Mouse (Mus musculus): ENCODE measurements at regions not wholly inside any gene's neighbourhood (a gene's known extent, or its start where the extent isn't known, plus 50 kb on each side); places are given as distances from the start of the nearest gene placed in this dataset.

GRCm38 (mm10) chr8:8037929-8038328 is 623.1 kb downstream of the Efnb2 start:
- Histone ChIP-seq H3K4me1 (ENCODE audit: control insufficient read depth in 2 of 2, insufficient read depth in 2 of 2, low read length in 2 of 2, poor library complexity in 1 of 2) (no peaks in the 10 kb centered on the region), H3K9ac (ENCODE audit: insufficient read depth, low read depth, low read length, poor library complexity, severe bottlenecking) (no peak overlapping the region), H3K4me3 (ENCODE audit: insufficient read depth in 1 of 2, low read depth in 1 of 2, low read length in 2 of 2, poor library complexity in 1 of 2, severe bottlenecking in 1 of 2) (no peak overlapping the region), H3K27ac (ENCODE audit: insufficient read depth, low read depth, low read length, poor library complexity, severe bottlenecking) (no peak overlapping the region), H3K9me3 (ENCODE audit: control insufficient read depth, insufficient read depth, low read depth, low read length) (no peaks in the 10 kb centered on the region), H3K36me3 (ENCODE audit: control insufficient read depth, insufficient read depth, low read length, poor library complexity, severe bottlenecking) (no peaks in the 10 kb centered on the region)
- no peak for DNase-seq (ENCODE audit: low read depth, low spot score)
- TF ChIP-seq ZNF384 (IDR thresholded peaks at IDR 0.05; ENCODE audit: low read depth, low read length) (no peak), ZC3H11A (IDR thresholded peaks at IDR 0.05; ENCODE audit: borderline replicate concordance, low read depth, low read length) (no peak), MAFK (IDR thresholded peaks at IDR 0.05; ENCODE audit: insufficient read depth, low read depth, low read length) (no peak), HCFC1 (IDR thresholded peaks at IDR 0.05; ENCODE audit: borderline replicate concordance, insufficient read depth, low read length) (no peak), CHD2 (IDR thresholded peaks at IDR 0.05; ENCODE audit: low read depth, low read length) (no peak)
- in situ Hi-C loops (cut with MboI; ENCODE audit: low sequenced_read_pairs in 2 of 2, unreplicated experiment in 2 of 2) = no loop called here

- no peak for DNase-seq (ENCODE audit: low read depth, low spot score)
- Histone ChIP-seq H3K9ac (ENCODE audit: insufficient read depth, low read depth, low read length, poor library complexity, severe bottlenecking) (no peak overlapping the region), H3K4me3 (ENCODE audit: insufficient read depth in 1 of 2, low read depth in 1 of 2, low read length in 2 of 2, poor library complexity in 1 of 2, severe bottlenecking in 1 of 2) (no peak overlapping the region), H3K9me3 (ENCODE audit: control insufficient read depth, insufficient read depth, low read depth, low read length) (no peaks in the 10 kb centered on the region), H3K4me1 (ENCODE audit: control insufficient read depth in 2 of 2, insufficient read depth in 2 of 2, low read length in 2 of 2, poor library complexity in 1 of 2) (no peaks in the 10 kb centered on the region), H3K27ac (ENCODE audit: insufficient read depth, low read depth, low read length, poor library complexity, severe bottlenecking) (no peak overlapping the region), H3K36me3 (ENCODE audit: control insufficient read depth, insufficient read depth, low read length, poor library complexity, severe bottlenecking) (no peaks in the 10 kb centered on the region)
- in situ Hi-C loops (cut with MboI; ENCODE audit: low sequenced_read_pairs in 2 of 2, unreplicated experiment in 2 of 2) = no loop called here
- TF ChIP-seq HCFC1 (IDR thresholded peaks at IDR 0.05; ENCODE audit: borderline replicate concordance, insufficient read depth, low read length) (no peak), CHD2 (IDR thresholded peaks at IDR 0.05; ENCODE audit: low read depth, low read length) (no peak), ZC3H11A (IDR thresholded peaks at IDR 0.05; ENCODE audit: borderline replicate concordance, low read depth, low read length) (no peak), ZNF384 (IDR thresholded peaks at IDR 0.05; ENCODE audit: low read depth, low read length) (no peak), MAFK (IDR thresholded peaks at IDR 0.05; ENCODE audit: insufficient read depth, low read depth, low read length) (no peak)
These were observed 649.9 kb downstream of the Efnb2 start for GRCm38 (mm10) chr8:8011151-8011550.

- Histone ChIP-seq H3K4me3 (ENCODE audit: insufficient read depth in 1 of 2, low read depth in 1 of 2, low read length in 2 of 2, poor library complexity in 1 of 2, severe bottlenecking in 1 of 2) (no peak overlapping the region), H3K4me1 (ENCODE audit: control insufficient read depth in 2 of 2, insufficient read depth in 2 of 2, low read length in 2 of 2, poor library complexity in 1 of 2) (no peaks in the 10 kb centered on the region), H3K27ac (ENCODE audit: insufficient read depth, low read depth, low read length, poor library complexity, severe bottlenecking) (no peak overlapping the region), H3K36me3 (ENCODE audit: control insufficient read depth, insufficient read depth, low read length, poor library complexity, severe bottlenecking) (no peaks in the 10 kb centered on the region), H3K9me3 (ENCODE audit: control insufficient read depth, insufficient read depth, low read depth, low read length) (no peaks in the 10 kb centered on the region), H3K9ac (ENCODE audit: insufficient read depth, low read depth, low read length, poor library complexity, severe bottlenecking) (no peak overlapping the region)
- DNase-seq (ENCODE audit: low read depth, low spot score) = no peak
- in situ Hi-C loops (cut with MboI; ENCODE audit: low sequenced_read_pairs in 2 of 2, unreplicated experiment in 2 of 2) = no loop called here
- TF ChIP-seq HCFC1 (IDR thresholded peaks at IDR 0.05; ENCODE audit: borderline replicate concordance, insufficient read depth, low read length) = no peak
- TF ChIP-seq MAFK (IDR thresholded peaks at IDR 0.05; ENCODE audit: insufficient read depth, low read depth, low read length) = no peak
- no peak for TF ChIP-seq ZC3H11A (IDR thresholded peaks at IDR 0.05; ENCODE audit: borderline replicate concordance, low read depth, low read length)
- TF ChIP-seq CHD2 (IDR thresholded peaks at IDR 0.05; ENCODE audit: low read depth, low read length) = no peak
- TF ChIP-seq ZNF384 (IDR thresholded peaks at IDR 0.05; ENCODE audit: low read depth, low read length) = no peak
These were observed 666.1 kb downstream of the Efnb2 start for GRCm38 (mm10) chr8:7994905-7995304.

GRCm38 (mm10) chr8:7988820-7989219 is 672.2 kb downstream of the Efnb2 start:
- TF ChIP-seq CHD2 (IDR thresholded peaks at IDR 0.05; ENCODE audit: low read depth, low read length) (no peak), MAFK (IDR thresholded peaks at IDR 0.05; ENCODE audit: insufficient read depth, low read depth, low read length) (no peak), ZC3H11A (IDR thresholded peaks at IDR 0.05; ENCODE audit: borderline replicate concordance, low read depth, low read length) (no peak), ZNF384 (IDR thresholded peaks at IDR 0.05; ENCODE audit: low read depth, low read length) (no peak), HCFC1 (IDR thresholded peaks at IDR 0.05; ENCODE audit: borderline replicate concordance, insufficient read depth, low read length) (no peak)
- no peak overlapping the region for H3K9ac ChIP-seq (ENCODE audit: insufficient read depth, low read depth, low read length, poor library complexity, severe bottlenecking)
- no peak for DNase-seq (ENCODE audit: low read depth, low spot score)
- H3K27ac ChIP-seq (ENCODE audit: insufficient read depth, low read depth, low read length, poor library complexity, severe bottlenecking) = no peak overlapping the region
- no peaks in the 10 kb centered on the region for H3K9me3 ChIP-seq (ENCODE audit: control insufficient read depth, insufficient read depth, low read depth, low read length)
- no peaks in the 10 kb centered on the region for H3K36me3 ChIP-seq (ENCODE audit: control insufficient read depth, insufficient read depth, low read length, poor library complexity, severe bottlenecking)
- no peaks in the 10 kb centered on the region for H3K4me1 ChIP-seq (ENCODE audit: control insufficient read depth in 2 of 2, insufficient read depth in 2 of 2, low read length in 2 of 2, poor library complexity in 1 of 2)
- in situ Hi-C loops (cut with MboI; ENCODE audit: low sequenced_read_pairs in 2 of 2, unreplicated experiment in 2 of 2) = no loop called here
- H3K4me3 ChIP-seq (ENCODE audit: insufficient read depth in 1 of 2, low read depth in 1 of 2, low read length in 2 of 2, poor library complexity in 1 of 2, severe bottlenecking in 1 of 2) = no peak overlapping the region

- Histone ChIP-seq H3K4me1 (ENCODE audit: control insufficient read depth in 2 of 2, insufficient read depth in 2 of 2, low read length in 2 of 2, poor library complexity in 1 of 2) (no peaks in the 10 kb centered on the region), H3K9me3 (ENCODE audit: control insufficient read depth, insufficient read depth, low read depth, low read length) (no peaks in the 10 kb centered on the region), H3K4me3 (ENCODE audit: insufficient read depth in 1 of 2, low read depth in 1 of 2, low read length in 2 of 2, poor library complexity in 1 of 2, severe bottlenecking in 1 of 2) (no peak overlapping the region), H3K36me3 (ENCODE audit: control insufficient read depth, insufficient read depth, low read length, poor library complexity, severe bottlenecking) (no peaks in the 10 kb centered on the region), H3K9ac (ENCODE audit: insufficient read depth, low read depth, low read length, poor library complexity, severe bottlenecking) (no peak overlapping the region), H3K27ac (ENCODE audit: insufficient read depth, low read depth, low read length, poor library complexity, severe bottlenecking) (no peak overlapping the region)
- no peak for DNase-seq (ENCODE audit: low read depth, low spot score)
- TF ChIP-seq MAFK (IDR thresholded peaks at IDR 0.05; ENCODE audit: insufficient read depth, low read depth, low read length) (no peak), CHD2 (IDR thresholded peaks at IDR 0.05; ENCODE audit: low read depth, low read length) (no peak), ZC3H11A (IDR thresholded peaks at IDR 0.05; ENCODE audit: borderline replicate concordance, low read depth, low read length) (no peak), ZNF384 (IDR thresholded peaks at IDR 0.05; ENCODE audit: low read depth, low read length) (no peak), HCFC1 (IDR thresholded peaks at IDR 0.05; ENCODE audit: borderline replicate concordance, insufficient read depth, low read length) (no peak)
- in situ Hi-C loops (cut with MboI; ENCODE audit: low sequenced_read_pairs in 2 of 2, unreplicated experiment in 2 of 2) = no loop called here
These were observed 684.0 kb downstream of the Efnb2 start for GRCm38 (mm10) chr8:7977020-7977419.

Data from ES-E14 (cell line).